Mouse (Mus musculus): ENCODE results near the gene Myo9b.

- TF ChIP-seq CTCF (IDR thresholded peaks at IDR 0.05; ENCODE audit: low read depth, low read length) (no peak), GATA1 (IDR thresholded peaks at IDR 0.05; ENCODE audit: borderline replicate concordance, low read length) (no peak)
Observed at GRCm38 (mm10) chr8:71302788-71303187, 30.3 kb downstream of the Myo9b start.

All from G1E (cell line).